Comparison of ENCODE assay signal across 11 mouse cellular contexts in genomic region chr5:75596211-75596610, GRCm38 (mm10). TPM values are rescaled to one million over a fixed set of nuclear protein-coding genes. Genes with fewer than 3 reads are reported as not detected.
DNase-seq lines count a peak whose midpoint lies in the region; ATAC-seq and TF ChIP-seq lines count a peak whose summit lies in the region.
"Had no signal": no experiment of that assay in that cellular context is flagged by ENCODE, and none has a peak within 500 bp of the region (broad histone marks: within the 10 kb centered on the region; RNA-seq: fewer than 3 reads in every experiment).

No protein-coding gene starts in this region.

- no peak for ATAC-seq in intestine, postnatal 0 days
- peak; percentile 10; the same call in 1 of the 2 replicates for ATAC-seq in lung, embryonic 15.5 days (ENCODE audit: borderline replicate concordance, extremely low read depth, low FRiP score, low TSS enrichment)
- ATAC-seq in midbrain, embryonic 14.5 days (ENCODE audit: low FRiP score, low TSS enrichment): no peak
- no peak for ATAC-seq in forebrain, embryonic 16.5 days
- ATAC-seq: activated CD4-positive, CD25-positive, alpha-beta regulatory T cell, adult 4 months had no signal

- H3K36me3 ChIP-seq in intestine, postnatal 0 days (ENCODE audit: control insufficient read depth, insufficient read depth): no peaks in the 10 kb centered on the region
- H3K36me3 ChIP-seq in lung, embryonic 15.5 days: no peaks in the 10 kb centered on the region
- H3K36me3 ChIP-seq in midbrain, embryonic 14.5 days (ENCODE audit: control insufficient read depth, insufficient read depth, low read length): no peaks in the 10 kb centered on the region
- no peaks in the 10 kb centered on the region for H3K36me3 ChIP-seq in forebrain, embryonic 16.5 days (ENCODE audit: control insufficient read depth, insufficient read depth)
- H3K36me3 ChIP-seq: neural tube, embryonic 15.5 days had no signal

- no peak overlapping the region for H3K9ac ChIP-seq in intestine, postnatal 0 days (ENCODE audit: low read depth, low read length)
- no peak overlapping the region for H3K9ac ChIP-seq in lung, embryonic 15.5 days
- no peak overlapping the region for H3K9ac ChIP-seq in midbrain, embryonic 14.5 days (replicated peaks; ENCODE audit: low read length)
- H3K9ac ChIP-seq in forebrain, embryonic 16.5 days (replicated peaks; ENCODE audit: low read depth, low read length): no peak overlapping the region
- H3K9ac ChIP-seq: neural tube, embryonic 15.5 days had no signal

- H3K4me1 ChIP-seq in brown adipose tissue, adult 24 weeks (ENCODE audit: control insufficient read depth, insufficient read depth, insufficient read length, low read length): peaks cover 18% of the 10 kb centered on the region
- no peaks in the 10 kb centered on the region for H3K4me1 ChIP-seq in intestine, postnatal 0 days (replicated peaks; ENCODE audit: control insufficient read depth, insufficient read depth, low read length)
- H3K4me1 ChIP-seq in lung, embryonic 15.5 days: peaks cover 4% of the 10 kb centered on the region; the same call in 1 of the 2 replicates
- H3K4me1 ChIP-seq in midbrain, embryonic 14.5 days (ENCODE audit: control insufficient read depth, insufficient read depth, low read length): peaks cover 18% of the 10 kb centered on the region; the same call in 1 of the 2 replicates
- peaks cover 29% of the 10 kb centered on the region for H3K4me1 ChIP-seq in forebrain, embryonic 16.5 days (replicated peaks; ENCODE audit: control insufficient read depth, insufficient read depth, low read length)

- H3K4me2 ChIP-seq in intestine, postnatal 0 days (replicated peaks; ENCODE audit: low read depth): 0 out of 2 replicates have a peak overlapping the region, but pooled peaks have one; percentile 9
- H3K4me2 ChIP-seq in lung, embryonic 15.5 days: no peak overlapping the region
- no peak overlapping the region for H3K4me2 ChIP-seq in midbrain, embryonic 14.5 days (ENCODE audit: low read length)
- H3K4me2 ChIP-seq in forebrain, embryonic 16.5 days (ENCODE audit: low read length): no peak overlapping the region
- H3K4me2 ChIP-seq: neural tube, embryonic 15.5 days had no signal

- no peak for TF ChIP-seq CTCF in intestine, postnatal 0 days (IDR thresholded peaks at IDR 0.05; ENCODE audit: low read depth)

- peak; percentile 25 to 36 for DNase-seq in cerebellum, postnatal 25 days
- DNase-seq in cerebellum, adult 9-10 months: no peak
- no peak for DNase-seq in midbrain, embryonic 14.5 days
- DNase-seq in adipocyte (ENCODE audit: low spot score): no peak

- H3K27me3 ChIP-seq in intestine, postnatal 0 days (replicated peaks; ENCODE audit: control insufficient read depth, insufficient read depth, low read length): no peaks in the 10 kb centered on the region
- no peaks in the 10 kb centered on the region for H3K27me3 ChIP-seq in lung, embryonic 15.5 days
- H3K27me3 ChIP-seq in midbrain, embryonic 14.5 days (ENCODE audit: control insufficient read depth, insufficient read depth, low read length): no peaks in the 10 kb centered on the region
- H3K27me3 ChIP-seq in forebrain, embryonic 16.5 days (replicated peaks; ENCODE audit: control insufficient read depth, insufficient read depth, low read length): no peaks in the 10 kb centered on the region
- H3K27me3 ChIP-seq: neural tube, embryonic 15.5 days had no signal

- no peaks in the 10 kb centered on the region for H3K9me3 ChIP-seq in intestine, postnatal 0 days (ENCODE audit: control insufficient read depth)
- H3K9me3 ChIP-seq in lung, embryonic 15.5 days: no peaks in the 10 kb centered on the region
- H3K9me3 ChIP-seq in midbrain, embryonic 14.5 days (ENCODE audit: control insufficient read depth, low read length): no peaks in the 10 kb centered on the region
- H3K9me3 ChIP-seq in forebrain, embryonic 16.5 days (ENCODE audit: control insufficient read depth, low read length): no peaks in the 10 kb centered on the region
- H3K9me3 ChIP-seq: neural tube, embryonic 15.5 days had no signal

- 56% methylated on average over 14 of the region's 14 CpGs for WGBS in intestine, postnatal 0 days
- 29% methylated on average over 14 of the region's 14 CpGs for WGBS in lung, embryonic 15.5 days
- 70% methylated on average over 14 of the region's 14 CpGs for WGBS in midbrain, embryonic 14.5 days
- whole genome bisulfite sequencing in forebrain, embryonic 16.5 days: 77% methylated on average over 14 of the region's 14 CpGs

- peak overlapping the region; percentile 8 for H3K4me3 ChIP-seq in brown adipose tissue, adult 24 weeks (ENCODE audit: insufficient read depth, low read depth, low read length)
- H3K4me3 ChIP-seq in intestine, postnatal 0 days (ENCODE audit: low read depth, low read length): no peak overlapping the region
- H3K4me3 ChIP-seq in lung, embryonic 15.5 days: no peak overlapping the region
- no peak overlapping the region for H3K4me3 ChIP-seq in midbrain, embryonic 14.5 days (replicated peaks; ENCODE audit: low read depth, low read length)
- no peak overlapping the region for H3K4me3 ChIP-seq in forebrain, embryonic 16.5 days (replicated peaks; ENCODE audit: low read length)
- H3K4me3 ChIP-seq: neural tube, embryonic 15.5 days had no signal

- peak overlapping the region; percentile 81 for H3K27ac ChIP-seq in brown adipose tissue, adult 24 weeks (replicated peaks; ENCODE audit: low read depth, low read length)
- H3K27ac ChIP-seq in intestine, postnatal 0 days (ENCODE audit: low read depth, low read length): no peak overlapping the region
- H3K27ac ChIP-seq in lung, embryonic 15.5 days: no peak overlapping the region
- H3K27ac ChIP-seq in midbrain, embryonic 14.5 days (replicated peaks; ENCODE audit: low read depth, low read length): no peak overlapping the region
- H3K27ac ChIP-seq in forebrain, embryonic 16.5 days (ENCODE audit: low read length): no peak overlapping the region
- H3K27ac ChIP-seq: macrophage; neural tube, embryonic 15.5 days had no signal

RNA-seq across cellular contexts. Expression of gene Kit, which starts 21.5 kb away (rescaled TPM):
- 9.9 and 20.0 TPM in 2 replicates for polyA plus RNA-seq in brown adipose tissue, adult 24 weeks (2012; ENCODE audit: insufficient read depth, insufficient read length, missing spikeins)
- polyA plus RNA-seq in intestine, postnatal 0 days (2015; fragmentation: Nextera tagmentation; extraction: Ambion mirVana): 6.8 and 7.2 TPM in 2 replicates
- polyA plus RNA-seq in lung, embryonic 15.5 days (2015; fragmentation: Nextera tagmentation; extraction: Ambion mirVana): 39.1 and 43.7 TPM in 2 replicates
- 34.3 and 41.1 TPM in 2 replicates for polyA plus RNA-seq in midbrain, embryonic 14.5 days (2014; fragmentation: Nextera tagmentation; extraction: Ambion mirVana)
- polyA plus RNA-seq in forebrain, embryonic 16.5 days (2015; fragmentation: Nextera tagmentation; extraction: Ambion mirVana): 39.3 and 41.9 TPM in 2 replicates

Comparison
In these comparisons a context has a peak if more than half of its experiments do, and no peak if none do; other contexts are left out.
1. DNase-seq: peak in cerebellum, postnatal 25 days (2 of 2); none in cerebellum, adult 9-10 months (single experiment), midbrain, embryonic 14.5 days (single experiment) and adipocyte (single experiment).